Mouse (Mus musculus) kidney, postnatal 0 days (tissue): ENCODE measurements around the gene Tpcn2. TPM values are rescaled to one million over a fixed set of nuclear protein-coding genes. Genes with fewer than 3 reads are reported as not detected.

ENCODE experiments used
- ATAC-seq: fragments of 200-750 bp; cut with Nextera tagmentation; replicated peaks from 2 replicates; pipeline ENCODE4 v1.8.0; 2017; ENCODE audit warnings: low read depth, moderate number of reproducible peaks, moderate TSS enrichment, moderate library complexity; ENCODE audit not compliant: low FRiP score
- DNase-seq: peaks from one replicate; pipeline ENCODE4 v3.0.0-alpha.2; 2016; ENCODE audit warnings: low spot score
- H3K27ac ChIP-seq: fragments of 300-500 bp; sonication (generic); 2 replicates; pipeline ENCODE4 v1.5.1; 2014; ENCODE audit warnings: mild to moderate bottlenecking
- H3K27me3 ChIP-seq: fragments of 300-500 bp; sonication (generic); 2 replicates; pipeline ENCODE4 v1.6.1; 2014; ENCODE audit warnings: low read length, mixed read lengths; ENCODE audit not compliant: insufficient read depth
- H3K36me3 ChIP-seq: fragments of 300-500 bp; sonication (generic); 2 replicates; pipeline ENCODE4 v1.6.1; 2014; ENCODE audit warnings: low read length, mixed read lengths; ENCODE audit not compliant: insufficient read depth
- H3K4me1 ChIP-seq: fragments of 300-500 bp; sonication (generic); replicated peaks from 2 replicates; pipeline ENCODE4 v1.6.1; 2014; ENCODE audit warnings: antibody characterized with exemption, low read length, mixed read lengths; ENCODE audit not compliant: insufficient read depth
- H3K4me2 ChIP-seq: fragments of 300-500 bp; sonication (generic); 2 replicates; pipeline ENCODE4 v1.6.1; 2014; ENCODE audit warnings: mild to moderate bottlenecking, low read length, moderate library complexity, mixed read lengths
- H3K4me3 ChIP-seq: fragments of 300-500 bp; sonication (generic); replicated peaks from 2 replicates; pipeline ENCODE4 v1.5.1; 2014; ENCODE audit warnings: low read depth, low read length
- H3K9ac ChIP-seq: fragments of 300-500 bp; sonication (generic); 2 replicates; pipeline ENCODE4 v1.6.1; 2014; ENCODE audit warnings: low read depth, low read length
- H3K9me3 ChIP-seq: fragments of 300-500 bp; sonication (generic); replicated peaks from 2 replicates; pipeline ENCODE4 v1.6.1; 2016; ENCODE audit warnings: low read length, inconsistent platforms, mixed read lengths
- CTCF ChIP-seq: IDR thresholded peaks from 2 replicates; pipeline ENCODE4 v1.5.1; 2016; ENCODE audit warnings: antibody characterized with exemption, low read depth, mild to moderate bottlenecking, moderate library complexity
- WGBS: fragments of 180-500 bp; shearing (Covaris S2); extraction: QIAGEN DNeasy Blood & Tissue Kit; methylation state at CpG from one replicate; pipeline ENCODE4 v1.1.7; 2014; 5-methylcytosine and 5-hydroxymethylcytosine counted together
- polyA plus RNA-seq: library from polyadenylated mRNA; unstranded; fragments of >200 nt; fragmentation: Nextera tagmentation; extraction: Ambion mirVana; gene quantifications from 2 replicates; pipeline ENCODE4 v1.2.1, GENCODE M21; 2015

Gene Tpcn2
- polyA plus RNA-seq, 1 experiment from 2014 or later = 7.7 TPM

GRCm38 (mm10) chr7:145308866-145309265, 25.1 kb upstream of the Tpcn2 start:
- Histone ChIP-seq H3K4me2 (no peak overlapping the region), H3K9me3 (no peaks in the 10 kb centered on the region), H3K27ac (no peak overlapping the region), H3K4me3 (no peak overlapping the region), H3K27me3 (no peaks in the 10 kb centered on the region), H3K9ac (no peak overlapping the region), H3K36me3 (no peaks in the 10 kb centered on the region), H3K4me1 (0 out of 2 replicates have a peak, but pooled peaks cover 3% of the 10 kb centered on the region)
- WGBS = 50% methylated on average over 4 of the region's 4 CpGs
- DNase-seq = no peak
- no peak for ATAC-seq
- TF ChIP-seq CTCF = no peak

DNA sequence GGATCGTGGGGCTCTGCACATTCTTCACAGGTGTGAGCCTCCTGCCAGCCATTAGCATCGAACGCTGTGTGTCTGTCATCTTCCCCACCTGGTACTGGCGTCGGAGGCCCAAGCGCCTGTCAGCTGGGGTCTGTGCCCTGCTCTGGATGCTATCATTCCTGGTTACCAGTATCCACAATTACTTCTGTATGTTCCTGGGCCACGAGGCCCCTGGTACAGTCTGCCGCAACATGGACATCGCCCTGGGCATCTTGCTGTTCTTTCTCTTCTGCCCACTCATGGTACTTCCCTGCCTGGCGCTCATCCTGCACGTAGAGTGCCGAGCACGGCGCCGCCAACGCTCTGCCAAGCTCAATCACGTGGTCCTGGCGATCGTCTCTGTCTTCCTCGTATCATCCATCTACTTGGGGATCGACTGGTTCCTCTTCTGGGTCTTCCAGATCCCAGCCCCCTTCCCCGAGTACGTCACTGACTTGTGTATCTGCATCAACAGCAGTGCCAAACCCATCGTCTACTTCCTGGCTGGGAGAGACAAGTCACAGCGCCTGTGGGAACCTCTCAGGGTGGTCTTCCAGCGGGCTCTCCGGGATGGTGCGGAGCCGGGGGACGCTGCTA, 24.4 kb upstream of the Tpcn2 start:
- H3K4me2 ChIP-seq = no peak overlapping the region
- no peaks in the 10 kb centered on the region for H3K9me3 ChIP-seq
- DNase-seq (no peak), ATAC-seq (no peak)
- TF ChIP-seq CTCF = no peak
- H3K9ac ChIP-seq = no peak overlapping the region
- no peaks in the 10 kb centered on the region for H3K27me3 ChIP-seq
- H3K36me3 ChIP-seq = no peaks in the 10 kb centered on the region
- no peak overlapping the region for H3K4me3 ChIP-seq
- H3K4me1 ChIP-seq = peaks cover 6% of the 10 kb centered on the region; the same call in 1 of the 2 replicates
- 80% methylated on average over 30 of the region's 30 CpGs for WGBS
- no peak overlapping the region for H3K27ac ChIP-seq

DNA sequence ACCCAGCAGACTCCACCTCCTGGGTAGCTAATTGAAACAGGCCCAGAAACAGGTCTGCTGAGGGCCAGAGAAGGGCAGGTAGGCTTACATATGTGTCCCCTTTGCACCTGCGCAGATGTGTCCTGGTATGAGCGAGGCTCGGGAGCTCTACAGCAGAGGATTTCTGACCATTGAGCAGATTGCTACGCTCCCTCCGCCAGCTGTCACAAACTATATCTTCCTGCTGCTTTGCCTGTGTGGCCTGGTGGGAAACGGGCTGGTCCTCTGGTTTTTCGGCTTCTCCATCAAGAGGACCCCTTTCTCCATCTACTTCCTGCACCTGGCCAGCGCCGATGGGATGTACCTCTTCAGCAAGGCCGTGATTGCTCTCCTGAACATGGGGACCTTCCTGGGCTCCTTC, 23.8 kb upstream of the Tpcn2 start:
- Histone ChIP-seq H3K36me3 (no peaks in the 10 kb centered on the region), H3K9ac (no peak overlapping the region), H3K4me1 (peaks cover 12% of the 10 kb centered on the region; the same call in 1 of the 2 replicates), H3K9me3 (no peaks in the 10 kb centered on the region), H3K27ac (no peak overlapping the region), H3K27me3 (no peaks in the 10 kb centered on the region), H3K4me2 (no peak overlapping the region), H3K4me3 (no peak overlapping the region)
- no peak for DNase-seq
- 92% methylated on average over 10 of the region's 10 CpGs for WGBS
- ATAC-seq = no peak
- TF ChIP-seq CTCF = no peak

DNA sequence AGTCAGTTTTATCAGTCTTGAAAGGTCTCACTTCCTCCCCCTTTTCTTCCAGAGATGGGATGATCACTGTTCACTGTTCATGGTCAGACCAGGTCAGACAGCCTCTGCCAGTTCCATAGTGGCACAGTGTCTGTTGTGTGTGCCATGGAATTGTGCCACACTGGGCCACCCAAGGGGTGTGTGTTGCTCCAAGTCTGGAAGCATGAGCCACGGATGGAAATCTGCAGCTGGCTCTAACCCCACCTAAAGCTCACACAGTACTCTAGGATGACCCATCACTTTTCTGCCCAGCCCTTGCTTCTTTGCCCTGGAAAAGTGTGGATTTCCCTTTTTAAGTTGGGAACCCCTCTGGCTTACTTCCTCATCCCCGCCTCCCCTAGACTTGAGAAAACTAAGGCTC, 20.3 kb upstream of the Tpcn2 start:
- TF ChIP-seq CTCF = no peak
- H3K4me1 ChIP-seq = peaks cover 12% of the 10 kb centered on the region; the same call in 1 of the 2 replicates
- H3K9me3 ChIP-seq = no peaks in the 10 kb centered on the region
- 81% methylated on average over 2 of the region's 2 CpGs for WGBS
- H3K9ac ChIP-seq = no peak overlapping the region
- no peak overlapping the region for H3K27ac ChIP-seq
- ATAC-seq = no peak
- H3K4me3 ChIP-seq = no peak overlapping the region
- DNase-seq = no peak
- no peaks in the 10 kb centered on the region for H3K27me3 ChIP-seq
- no peaks in the 10 kb centered on the region for H3K36me3 ChIP-seq
- H3K4me2 ChIP-seq = no peak overlapping the region

- H3K9ac ChIP-seq = peak overlapping the region; percentile 32; the same call in 1 of the 2 replicates
- no peaks in the 10 kb centered on the region for H3K27me3 ChIP-seq
- H3K9me3 ChIP-seq = no peaks in the 10 kb centered on the region
- peaks cover 12% of the 10 kb centered on the region; the same call in 1 of the 2 replicates for H3K4me1 ChIP-seq
- H3K4me3 ChIP-seq = peak overlapping the region; percentile 11; the same call in 1 of the 2 replicates
- no peak for TF ChIP-seq CTCF
- no peaks in the 10 kb centered on the region for H3K36me3 ChIP-seq
- H3K27ac ChIP-seq = peak overlapping the region; percentile 71
- peak overlapping the region; percentile 49 for H3K4me2 ChIP-seq
- ATAC-seq = peak; percentile 92
- 5% methylated on average over 20 of the region's 20 CpGs for WGBS
- peak; percentile 94 for DNase-seq
Observed at GRCm38 (mm10) chr7:145302488-145303285, 18.9 kb upstream of the Tpcn2 start.

GRCm38 (mm10) chr7:145301341-145302005, 17.7 kb upstream of the Tpcn2 start:
- no peak overlapping the region for H3K9ac ChIP-seq
- whole genome bisulfite sequencing = 82% methylated on average over 6 of the region's 6 CpGs
- ATAC-seq (no peak), DNase-seq (no peak)
- no peaks in the 10 kb centered on the region for H3K9me3 ChIP-seq
- no peaks in the 10 kb centered on the region for H3K36me3 ChIP-seq
- no peaks in the 10 kb centered on the region for H3K27me3 ChIP-seq
- 0 out of 2 replicates have a peak overlapping the region, but pooled peaks have one; percentile 5 for H3K4me2 ChIP-seq
- no peak overlapping the region for H3K4me3 ChIP-seq
- H3K4me1 ChIP-seq = peaks cover 12% of the 10 kb centered on the region; the same call in 1 of the 2 replicates
- no peak overlapping the region for H3K27ac ChIP-seq
- no peak for TF ChIP-seq CTCF
